Mouse (Mus musculus) left cerebral cortex, postnatal 4 days (tissue): Measurements from ENCODE around the gene Gm20388. TPM values are rescaled to one million over a fixed set of nuclear protein-coding genes. Genes with fewer than 3 reads are reported as not detected.

Source experiments
- DNase-seq: peaks from one replicate; pipeline ENCODE4 v3.0.0-alpha.2; 2022
- intact Hi-C: fragments of 180-260 bp; cut with DNase I; formaldehyde crosslinking; loops from one replicate; pipeline ENCODE4 v1.15.1; 2025
- total RNA-seq, 2 experiments: library from RNA; stranded (reverse); gene quantifications; 2 replicates each; pipeline ENCODE4 v1.2.3; 2021

Gm20388 gene
- total RNA-seq, 2 experiments from 2014 or later = 6.5 to 12.8 TPM

DNA sequence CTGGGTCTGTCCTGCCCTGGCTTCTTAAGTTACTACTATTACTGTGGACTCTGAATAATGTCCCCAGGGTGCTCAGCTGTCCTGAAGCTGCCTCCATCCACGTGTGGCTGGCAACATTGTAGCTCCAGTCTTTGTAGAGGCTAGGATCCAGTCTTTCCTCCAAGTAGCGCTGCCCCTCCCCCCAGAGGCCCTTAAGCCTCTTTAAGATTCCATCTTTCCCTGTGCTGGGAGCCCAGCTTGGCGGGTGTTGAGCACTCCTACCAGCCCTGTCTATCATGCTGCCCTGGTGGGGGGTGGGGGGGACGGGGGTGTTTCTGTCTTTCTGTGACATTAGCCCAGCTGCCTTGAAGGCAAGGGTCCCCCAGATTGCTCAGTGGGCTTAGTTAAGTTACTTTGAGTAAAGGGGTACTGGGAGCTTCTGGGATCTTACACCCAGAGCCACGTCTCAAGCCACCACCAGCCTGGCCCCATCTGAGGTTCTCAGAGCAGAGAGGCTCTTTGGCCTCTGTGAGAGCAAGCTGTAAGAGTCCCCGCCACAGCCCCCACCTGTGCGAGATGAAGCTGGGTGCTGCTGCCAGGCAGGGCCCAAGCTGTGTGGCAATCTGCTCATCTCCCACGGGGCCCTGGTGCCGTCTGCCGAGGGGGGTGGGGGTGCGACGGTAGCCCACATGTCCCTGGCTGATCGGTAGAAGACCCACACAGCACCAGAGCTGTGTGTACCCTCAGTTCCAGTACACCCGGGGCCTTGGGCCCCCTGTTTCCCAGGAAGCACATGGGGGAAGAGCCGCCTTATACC lies 646.7 kb downstream of the Gm20388 start:
- DNase-seq = peak; percentile 78
- intact Hi-C loops = no loop called here

DNA sequence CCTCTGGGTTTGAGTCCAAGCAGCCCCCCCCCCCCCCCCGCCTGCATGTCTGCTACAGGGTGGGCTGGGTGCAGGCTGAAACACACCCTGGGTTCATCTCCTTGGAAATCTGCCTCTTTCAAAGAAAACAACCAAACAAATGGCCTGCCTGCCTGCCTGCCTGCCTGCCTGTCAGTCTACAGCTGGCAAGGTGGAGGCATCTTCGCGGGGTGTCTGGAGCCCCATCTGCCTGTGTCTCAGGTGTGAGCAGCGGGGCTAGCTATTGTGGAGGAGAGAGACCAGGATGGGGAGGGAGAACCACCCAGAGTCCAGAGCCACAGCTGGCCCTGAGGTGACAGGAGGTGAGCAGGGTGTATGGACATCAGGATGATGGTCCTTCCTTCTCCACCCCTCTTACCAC lies 647.5 kb downstream of the Gm20388 start:
- intact Hi-C loops = no loop called here

DNA sequence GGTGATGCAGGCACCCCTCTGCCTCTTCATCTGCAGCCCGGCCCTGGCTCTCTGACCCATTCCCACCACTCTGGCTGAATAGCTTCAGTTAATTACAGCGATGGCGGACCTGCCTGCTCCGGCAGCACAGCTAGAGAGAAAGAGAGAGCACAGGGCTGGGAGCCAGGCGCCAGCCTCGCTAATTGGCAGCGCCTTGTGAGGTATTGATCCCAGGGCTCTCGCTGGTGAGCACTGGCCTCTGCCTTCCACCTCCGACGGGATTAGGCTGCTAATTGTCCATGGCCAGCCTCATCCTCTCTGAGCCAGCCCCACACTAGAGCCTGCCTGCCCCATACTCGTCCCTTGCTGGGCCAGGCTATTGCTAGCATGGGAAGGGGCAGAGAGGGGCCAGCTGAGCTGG lies 649.0 kb downstream of the Gm20388 start:
- peak; percentile 59 for DNase-seq
- intact Hi-C loops = no loop called here

More for the DNA sequence above, 647.5 kb downstream of the Gm20388 start:
- DNase-seq = no peak

DNA sequence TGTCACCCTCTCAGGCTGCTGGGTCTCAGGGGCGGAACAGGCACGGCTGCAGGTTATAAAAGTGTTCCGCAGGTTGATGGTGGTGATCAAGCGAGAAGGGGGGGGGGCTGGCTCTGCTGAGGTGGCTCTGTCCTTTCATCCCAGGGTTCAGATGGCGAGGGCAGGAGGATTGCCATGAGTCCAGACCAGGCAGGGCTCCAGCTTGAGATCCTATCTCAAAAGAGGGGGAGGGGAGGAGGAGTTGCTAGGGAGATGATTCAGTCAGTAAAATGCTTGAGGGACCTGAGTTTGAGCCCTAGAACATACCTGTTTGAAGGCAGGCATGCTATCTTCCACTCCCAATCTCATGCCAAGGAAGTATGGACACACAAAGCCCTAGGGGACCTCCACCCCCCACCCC lies 649.9 kb downstream of the Gm20388 start:
- intact Hi-C loops = no loop called here
- no peak for DNase-seq

DNA sequence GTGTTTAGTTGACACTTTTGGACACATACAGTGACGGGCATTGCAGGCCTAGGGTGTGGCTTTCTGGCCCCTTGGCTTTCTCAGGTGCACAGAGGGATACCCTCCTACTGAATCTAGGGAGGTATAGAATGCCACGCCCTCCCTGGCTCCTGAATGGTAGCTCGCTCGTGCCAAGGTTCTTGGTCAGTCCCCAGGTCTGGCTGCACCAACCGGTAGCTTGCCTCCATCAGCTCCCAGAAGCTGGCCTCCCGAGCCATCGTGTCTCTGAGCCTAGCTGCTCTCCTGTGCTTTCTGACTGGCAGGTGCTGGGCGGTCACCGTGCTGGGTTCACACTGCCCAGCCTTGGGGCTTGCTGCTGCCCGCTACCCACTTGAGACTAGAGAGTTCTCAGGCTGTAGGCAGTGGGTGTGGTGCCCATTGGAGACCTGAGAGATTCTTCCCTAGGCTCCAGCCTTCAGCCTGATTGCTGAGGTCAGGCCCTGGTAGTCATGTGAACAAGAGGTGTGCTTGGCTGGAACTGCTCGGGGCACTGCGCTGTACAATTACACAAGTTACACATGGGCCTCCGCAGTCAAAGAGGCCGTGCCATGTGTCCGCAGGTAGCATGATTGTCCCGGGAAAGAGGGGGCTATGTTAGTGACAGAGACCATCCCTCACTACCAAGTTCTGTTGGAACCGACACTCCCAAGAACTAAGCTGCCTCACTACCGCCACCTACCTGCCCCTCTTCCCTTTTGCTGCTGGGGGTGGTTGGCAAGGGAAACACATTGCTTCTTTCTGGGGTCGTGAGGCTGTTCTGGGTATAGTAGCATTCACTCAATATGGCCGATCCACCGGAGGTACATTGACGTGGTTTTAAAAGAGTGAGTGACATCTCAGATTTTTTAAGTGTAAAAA lies 651.1 kb downstream of the Gm20388 start:
- peak; percentile 62 for DNase-seq
- intact Hi-C loops = no loop called here

DNA sequence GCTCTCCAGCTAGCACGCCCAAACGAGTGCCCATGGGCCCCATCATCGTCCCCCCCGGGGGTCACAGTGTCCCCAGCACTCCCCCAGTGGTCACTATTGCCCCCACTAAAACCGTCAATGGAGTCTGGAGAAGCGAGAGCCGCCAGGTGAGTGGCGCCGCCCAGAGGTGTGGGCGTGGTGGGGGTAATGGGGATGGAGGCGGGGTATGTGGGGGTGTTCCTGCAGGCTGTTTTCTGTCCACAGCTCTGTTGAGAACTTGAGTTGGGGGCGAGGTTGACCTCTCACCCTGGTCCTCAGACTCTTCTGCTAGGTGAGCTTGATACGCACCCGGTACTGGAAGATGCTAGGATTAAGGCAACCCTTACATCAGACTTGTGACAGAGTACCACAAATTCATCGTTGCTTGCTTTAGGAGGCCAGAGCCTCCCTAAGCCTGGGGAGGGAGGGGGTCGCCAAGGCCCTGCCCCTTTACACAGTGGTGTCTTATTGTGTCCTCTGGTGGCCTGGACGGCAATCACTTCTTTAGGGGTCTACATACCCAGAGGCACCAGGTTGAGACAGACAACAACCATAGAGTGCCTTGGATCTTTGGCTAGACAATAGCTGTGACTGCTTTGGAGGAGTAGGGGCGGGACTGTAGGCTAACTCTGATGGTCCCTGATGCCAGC lies 652.2 kb downstream of the Gm20388 start:
- intact Hi-C loops = no loop called here
- no peak for DNase-seq

DNA sequence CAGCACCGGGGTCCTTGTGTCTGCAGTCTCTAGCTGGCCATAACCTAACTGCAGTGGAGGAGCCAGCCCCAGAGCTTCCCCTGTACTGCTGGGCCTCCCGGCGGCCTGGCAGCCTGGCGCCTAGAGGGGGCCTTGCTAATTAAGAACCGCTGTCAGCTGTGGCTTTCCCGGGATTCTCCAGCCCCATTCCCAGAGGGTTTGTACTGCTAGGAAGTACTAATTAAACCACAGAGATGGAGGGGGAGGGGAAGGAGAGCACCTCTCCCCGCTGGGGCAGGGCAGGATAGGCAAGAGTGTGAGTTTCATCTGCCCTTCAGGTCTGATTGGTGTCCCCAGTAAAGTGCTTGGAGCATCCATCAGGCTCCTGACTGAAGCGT lies 652.7 kb downstream of the Gm20388 start:
- DNase-seq = peak; percentile 54
- intact Hi-C loops = no loop called here

DNA sequence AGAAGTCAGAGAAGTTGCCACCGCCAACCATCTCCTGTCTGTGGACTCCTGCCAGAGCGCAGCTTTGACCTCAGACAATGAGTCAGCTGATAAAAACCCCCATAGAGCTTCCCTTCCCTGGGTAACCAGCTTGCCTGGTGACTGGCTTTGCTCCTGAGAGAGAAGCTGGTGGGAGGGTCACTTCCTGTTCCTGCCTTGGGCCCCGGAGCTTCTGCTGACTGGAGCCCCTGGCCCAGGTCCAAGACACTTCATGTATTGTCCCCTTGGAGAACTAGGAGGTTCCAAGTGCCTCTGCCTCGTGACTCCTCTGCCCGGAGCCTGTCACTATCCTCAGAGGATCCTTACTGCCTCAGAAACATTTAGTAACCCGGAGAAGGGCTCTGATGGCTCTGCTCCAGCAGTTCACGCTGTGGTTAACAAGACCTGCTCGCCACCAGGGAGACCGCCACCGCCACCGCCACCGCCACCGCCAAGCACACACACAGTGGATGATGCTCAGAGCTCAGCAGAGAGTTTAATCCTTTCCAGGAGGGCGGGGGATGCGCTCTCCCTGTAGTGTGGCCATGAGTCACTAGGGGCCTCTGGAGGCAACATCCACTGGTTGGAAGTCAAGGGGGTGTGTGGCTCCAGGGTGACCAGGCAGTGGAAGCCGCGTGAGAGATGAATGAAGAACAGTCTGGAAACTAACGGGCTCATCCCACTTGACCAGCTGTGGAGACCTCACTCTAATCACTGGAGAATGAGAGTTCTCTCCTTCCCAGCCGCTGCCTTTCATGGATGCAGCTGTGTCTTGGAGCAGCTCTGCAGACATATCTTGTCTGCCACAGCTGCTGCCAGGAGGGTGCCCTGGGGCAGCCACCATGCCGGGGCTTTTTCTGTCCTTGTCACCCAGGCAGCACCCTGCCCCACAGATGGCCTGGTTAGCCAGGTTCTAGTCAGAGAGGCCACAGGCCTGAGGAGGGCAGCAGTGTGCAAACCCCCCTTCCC lies 653.5 kb downstream of the Gm20388 start:
- intact Hi-C loops = no loop called here
- DNase-seq = peak; percentile 91

DNA sequence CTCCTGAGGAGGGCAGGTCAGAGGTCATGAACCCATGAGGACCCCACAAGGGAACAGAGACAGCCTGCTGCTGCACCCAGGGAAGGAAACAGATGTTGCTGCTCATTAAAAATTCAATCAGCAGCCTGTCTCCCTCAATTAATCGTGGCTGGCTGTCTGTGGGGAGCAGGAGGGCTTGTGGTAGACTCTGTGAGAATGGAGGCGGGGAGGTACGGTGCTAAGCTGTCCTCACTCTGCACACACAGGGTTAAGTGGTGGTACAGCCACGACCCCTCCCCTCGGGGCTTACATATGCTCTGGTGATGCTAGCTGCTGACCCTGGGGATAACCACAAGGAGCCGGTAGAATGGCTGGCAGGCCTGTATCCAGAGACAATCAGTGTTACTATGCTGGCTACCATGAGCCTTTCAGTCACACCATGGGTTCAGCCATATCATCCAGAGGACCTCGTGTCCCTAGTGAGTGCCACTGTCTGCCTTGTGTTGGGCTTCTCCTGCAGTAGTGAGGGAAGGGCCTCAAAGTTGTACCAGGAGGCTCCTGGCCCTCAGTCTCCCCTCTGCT lies 654.6 kb downstream of the Gm20388 start:
- intact Hi-C loops = no loop called here
- DNase-seq = no peak

DNA sequence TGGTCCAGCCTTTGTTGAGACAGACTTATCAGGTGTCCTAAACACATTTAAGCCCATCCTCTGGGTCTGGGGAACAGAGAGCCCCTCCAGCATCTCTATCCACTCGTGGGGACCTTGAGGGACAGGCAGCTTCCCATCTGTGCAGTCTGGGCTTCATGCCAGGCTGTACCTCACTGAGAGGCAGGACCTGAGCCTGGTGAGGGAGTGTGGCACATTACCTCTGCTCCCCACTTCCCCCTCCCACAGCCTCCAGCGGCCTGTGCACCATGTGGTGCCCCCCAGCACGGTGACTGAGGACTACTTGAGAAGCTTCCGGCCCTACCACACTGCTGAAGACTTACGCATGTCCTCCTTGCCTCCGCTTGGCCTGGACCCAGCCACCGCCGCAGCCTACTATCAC lies 656.0 kb downstream of the Gm20388 start:
- peak; percentile 58 for DNase-seq
- intact Hi-C loops = no loop called here

DNA sequence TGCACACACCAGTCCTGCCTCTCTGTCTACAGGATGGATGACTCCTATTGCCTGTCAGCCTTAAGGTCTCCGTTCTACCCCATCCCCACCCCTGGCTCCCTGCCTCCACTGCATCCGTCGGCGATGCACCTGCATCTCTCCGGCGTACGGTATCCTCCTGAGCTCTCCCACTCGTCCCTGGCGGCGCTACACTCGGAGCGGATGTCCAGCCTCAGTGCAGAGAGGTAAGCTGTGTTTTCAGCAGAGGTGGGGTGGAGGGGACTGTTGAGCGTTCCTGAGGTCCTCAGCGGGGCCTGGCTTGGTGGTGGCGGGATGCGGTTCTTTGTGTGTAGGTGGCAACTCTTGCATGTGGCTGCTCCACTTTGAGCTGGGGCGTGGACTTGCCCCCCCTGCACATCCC lies 657.1 kb downstream of the Gm20388 start:
- no peak for DNase-seq
- intact Hi-C loops = no loop called here

DNA sequence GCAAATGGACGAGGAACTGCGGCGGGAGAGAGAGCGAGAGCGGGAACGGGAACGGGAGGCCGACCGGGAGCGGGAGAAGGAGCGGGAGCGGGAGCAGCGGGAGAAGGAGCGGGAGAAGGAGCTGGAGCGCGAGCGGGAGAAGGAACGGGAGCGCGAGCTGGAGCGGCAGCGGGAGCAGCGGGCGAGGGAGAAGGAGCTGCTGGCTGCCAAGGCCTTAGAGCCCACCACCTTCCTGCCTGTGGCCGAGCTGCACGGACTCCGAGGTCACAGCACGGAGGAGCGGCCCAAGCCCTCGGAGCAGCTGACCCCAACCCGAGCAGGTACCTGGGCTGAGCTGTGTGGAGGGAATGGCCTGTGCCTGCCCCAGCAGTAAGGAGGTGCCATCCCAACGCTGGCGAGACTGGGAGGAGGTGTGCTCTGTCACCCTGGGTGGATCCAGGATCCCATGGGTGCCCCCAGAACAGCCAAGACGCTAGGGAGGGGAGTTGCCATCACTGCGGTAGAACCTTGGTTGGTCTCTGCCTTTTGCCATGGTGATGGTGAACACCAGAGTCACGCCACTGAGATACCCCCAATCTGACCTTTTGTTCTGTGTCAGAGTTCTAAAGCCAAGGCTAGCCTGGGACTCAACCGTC lies 657.6 kb downstream of the Gm20388 start:
- no peak for DNase-seq
- intact Hi-C loops = no loop called here

DNA sequence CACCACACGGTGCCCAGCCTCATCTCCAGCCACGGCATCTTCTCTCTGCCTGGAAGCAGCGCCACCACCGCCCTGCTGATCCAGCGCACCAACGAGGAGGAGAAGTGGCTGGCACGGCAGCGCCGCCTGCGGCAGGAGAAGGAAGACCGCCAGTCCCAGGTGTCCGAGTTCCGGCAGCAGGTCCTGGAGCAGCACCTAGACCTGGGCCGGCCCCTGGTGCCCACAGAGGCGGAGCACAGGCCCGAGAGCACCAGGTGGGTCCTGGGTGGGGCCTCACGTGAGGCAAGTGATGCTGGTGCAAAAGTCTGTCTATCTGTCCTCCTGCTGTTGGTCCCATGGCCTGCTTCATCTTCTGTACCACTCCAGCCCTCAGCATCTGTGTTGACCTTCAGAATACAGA lies 658.5 kb downstream of the Gm20388 start:
- no peak for DNase-seq
- intact Hi-C loops = no loop called here

DNA sequence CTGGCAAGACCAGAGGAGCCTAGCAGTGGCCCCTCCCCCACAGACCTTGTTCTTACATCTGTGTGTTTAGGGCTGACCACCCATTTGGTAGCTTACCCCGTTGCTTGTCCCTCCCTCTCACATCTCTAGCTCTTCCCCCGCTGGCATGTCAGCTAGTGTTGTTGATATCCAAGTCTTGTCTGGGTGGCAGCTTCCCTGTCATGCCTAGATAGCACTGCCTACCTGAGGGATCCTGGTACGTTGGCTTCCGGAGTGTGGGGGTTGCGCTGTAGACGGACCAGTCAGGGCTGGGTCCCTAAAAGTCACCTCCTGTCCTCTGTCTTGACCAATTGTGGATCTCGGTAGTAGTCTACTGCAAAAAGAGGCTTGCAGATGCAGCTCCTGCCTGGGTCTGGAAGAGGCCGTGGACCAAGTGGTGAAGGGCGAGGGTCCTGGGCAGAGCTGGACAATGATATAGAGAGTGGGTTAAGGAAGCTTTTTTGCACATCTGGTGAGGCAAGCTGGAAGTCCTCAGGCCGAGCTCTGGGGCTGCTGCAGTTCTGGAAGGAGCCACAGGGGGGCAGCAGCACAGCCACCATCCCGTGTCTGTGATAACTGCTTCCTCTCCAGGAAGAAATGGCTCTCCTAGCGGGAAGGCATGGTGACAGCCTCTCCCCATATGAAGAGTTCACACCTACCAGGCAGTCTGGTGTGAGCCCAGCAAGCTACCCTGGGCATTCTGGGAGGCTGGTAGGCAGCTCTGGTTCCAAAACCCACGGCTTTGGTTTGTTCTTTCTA lies 659.5 kb downstream of the Gm20388 start:
- intact Hi-C loops = no loop called here
- peak; percentile 68 for DNase-seq

DNA sequence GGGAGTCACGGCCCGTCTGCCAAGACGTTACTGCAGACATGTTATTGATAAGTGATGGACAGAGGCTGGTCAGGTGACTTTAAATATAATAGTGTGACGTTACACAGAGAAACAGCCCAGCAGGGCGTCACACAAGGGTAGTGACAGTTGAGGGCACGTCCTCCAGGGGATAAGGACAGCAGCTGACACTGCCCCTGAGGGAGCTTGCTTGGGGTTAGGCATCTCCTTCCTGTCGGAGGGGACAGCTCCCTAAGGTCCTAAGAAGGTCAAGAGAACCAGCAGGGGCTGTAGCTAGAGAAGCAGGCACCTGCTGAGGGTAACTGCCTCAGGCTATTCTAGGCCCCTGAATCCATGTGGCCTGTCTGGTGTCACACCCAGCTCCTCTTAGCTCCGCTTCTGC lies 660.9 kb downstream of the Gm20388 start:
- intact Hi-C loops = no loop called here
- no peak for DNase-seq

DNA sequence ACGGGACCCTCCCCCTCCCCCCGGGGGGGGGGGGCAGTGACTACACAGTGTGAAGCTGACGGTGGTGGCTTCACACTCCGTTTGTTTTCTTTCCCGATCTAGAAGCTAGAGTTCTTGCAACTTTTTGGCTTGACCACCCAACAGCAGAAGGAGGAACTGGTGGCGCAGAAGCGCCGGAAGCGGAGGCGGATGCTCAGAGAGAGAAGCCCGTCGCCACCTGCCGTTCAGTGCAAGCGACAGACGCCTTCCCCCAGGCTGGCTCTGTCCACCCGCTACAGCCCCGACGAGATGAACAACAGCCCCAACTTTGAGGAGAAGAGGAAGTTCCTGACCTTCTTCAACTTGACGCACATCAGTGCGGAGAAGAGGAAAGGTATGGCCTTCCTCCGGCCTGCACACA lies 661.9 kb downstream of the Gm20388 start:
- no peak for DNase-seq

DNA sequence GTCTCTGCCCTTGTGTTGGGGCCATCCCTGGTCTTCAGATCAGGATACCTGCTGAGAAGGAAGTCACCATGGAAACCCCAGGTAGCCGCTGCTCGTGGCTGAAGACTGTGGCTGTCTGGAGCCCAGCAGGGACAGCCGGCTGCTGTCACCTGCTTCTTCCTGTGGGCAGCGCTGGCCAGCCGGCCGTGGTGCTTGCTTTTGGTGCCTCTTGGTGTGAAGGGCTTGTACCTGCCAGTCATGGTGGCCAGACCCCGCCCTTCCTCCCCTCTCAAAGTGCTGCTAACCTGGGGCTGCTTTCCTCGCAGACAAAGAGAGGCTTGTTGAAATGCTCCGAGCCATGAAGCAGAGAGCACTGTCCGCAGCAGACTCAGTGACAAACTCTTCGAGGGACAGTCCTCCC lies 663.2 kb downstream of the Gm20388 start:
- DNase-seq = no peak
- intact Hi-C loops = no loop called here

More for the DNA sequence above, 661.9 kb downstream of the Gm20388 start:
- intact Hi-C loops = no loop called here

DNA sequence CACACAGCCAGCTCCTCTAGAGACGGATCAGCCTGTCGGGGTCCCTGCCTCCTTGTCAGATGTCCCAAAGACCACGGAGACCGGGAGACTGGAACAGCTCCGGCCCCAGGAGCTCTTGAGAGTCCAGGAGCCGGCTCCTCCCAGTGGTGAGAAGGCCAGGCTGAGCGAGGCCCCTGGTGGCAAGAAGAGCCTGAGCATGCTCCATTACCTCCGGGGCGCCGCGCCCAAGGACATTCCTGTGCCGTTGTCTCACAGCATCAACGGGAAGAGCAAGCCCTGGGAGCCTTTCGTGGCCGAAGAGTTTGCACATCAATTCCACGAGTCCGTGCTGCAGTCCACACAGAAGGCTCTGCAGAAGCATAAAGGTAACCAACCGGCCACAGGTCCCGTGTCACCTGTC lies 664.3 kb downstream of the Gm20388 start:
- intact Hi-C loops = no loop called here
- no peak for DNase-seq

DNA sequence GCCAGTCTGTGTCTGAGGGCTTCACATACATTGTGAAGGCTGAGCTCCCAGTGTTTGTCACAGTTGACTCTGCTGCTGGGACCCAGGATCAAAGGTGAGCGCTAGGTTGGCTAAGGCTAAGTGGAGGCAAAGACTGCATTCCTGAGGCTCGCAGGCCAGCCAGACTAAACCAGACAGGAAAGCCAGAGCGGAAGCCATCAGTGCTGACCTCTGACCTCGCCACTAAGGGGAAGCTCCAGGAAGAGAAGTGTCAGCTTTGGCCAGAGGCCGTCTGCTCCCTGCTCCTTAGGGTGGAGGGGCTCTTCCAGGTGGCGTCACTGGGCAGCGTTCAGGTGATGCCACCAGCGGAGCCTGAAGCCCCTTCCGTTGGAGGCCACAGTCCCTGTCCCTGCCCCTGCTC lies 665.2 kb downstream of the Gm20388 start:
- no peak for DNase-seq
- intact Hi-C loops = no loop called here
